Mouse (Mus musculus): ENCODE measurements at regions not wholly inside any gene's neighbourhood (a gene's known extent, or its start where the extent isn't known, plus 50 kb on each side); places are given as distances from the start of the nearest gene placed in this dataset.

GRCm38 (mm10) chr1:41652646-41653427, 847.4 kb downstream of the Tmem182 start:
- Histone ChIP-seq H3K9ac (replicated peaks; ENCODE audit: low read length) (no peak overlapping the region), H3K36me3 (ENCODE audit: insufficient read depth, low read length) (no peaks in the 10 kb centered on the region), H3K4me2 (replicated peaks; ENCODE audit: low read depth, low read length) (no peak overlapping the region), H3K9me3 (ENCODE audit: low read length) (no peaks in the 10 kb centered on the region), H3K4me1 (ENCODE audit: insufficient read depth, low read length) (no peaks in the 10 kb centered on the region), H3K4me3 (ENCODE audit: low read length) (no peak overlapping the region), H3K27me3 (ENCODE audit: insufficient read depth, low read length) (no peaks in the 10 kb centered on the region), H3K27ac (ENCODE audit: low read length) (no peak overlapping the region)
- ATAC-seq (ENCODE audit: low FRiP score, low TSS enrichment), result no peak
- 57% methylated on average over 8 of the region's 8 CpGs for WGBS

GRCm38 (mm10) chr1:41674086-41674485, 868.7 kb downstream of the Tmem182 start:
- Histone ChIP-seq H3K4me3 (ENCODE audit: low read length) (no peak overlapping the region), H3K36me3 (ENCODE audit: insufficient read depth, low read length) (no peaks in the 10 kb centered on the region), H3K27ac (ENCODE audit: low read length) (no peak overlapping the region), H3K27me3 (ENCODE audit: insufficient read depth, low read length) (no peaks in the 10 kb centered on the region), H3K4me2 (replicated peaks; ENCODE audit: low read depth, low read length) (no peak overlapping the region), H3K9me3 (ENCODE audit: low read length) (no peaks in the 10 kb centered on the region), H3K9ac (replicated peaks; ENCODE audit: low read length) (no peak overlapping the region), H3K4me1 (ENCODE audit: insufficient read depth, low read length) (no peaks in the 10 kb centered on the region)
- 82% methylated on average over 6 of the region's 6 CpGs for WGBS
- no peak for ATAC-seq (ENCODE audit: low FRiP score, low TSS enrichment)

- H3K27ac ChIP-seq (ENCODE audit: low read length), result no peak overlapping the region
- ATAC-seq (ENCODE audit: low FRiP score, low TSS enrichment), result no peak
- no peaks in the 10 kb centered on the region for H3K36me3 ChIP-seq (ENCODE audit: insufficient read depth, low read length)
- H3K4me3 ChIP-seq (ENCODE audit: low read length), result no peak overlapping the region
- no peaks in the 10 kb centered on the region for H3K9me3 ChIP-seq (ENCODE audit: low read length)
- H3K4me1 ChIP-seq (ENCODE audit: insufficient read depth, low read length), result no peaks in the 10 kb centered on the region
- 54% methylated on average over 6 of the region's 6 CpGs for WGBS
- no peaks in the 10 kb centered on the region for H3K27me3 ChIP-seq (ENCODE audit: insufficient read depth, low read length)
- no peak overlapping the region for H3K9ac ChIP-seq (replicated peaks; ENCODE audit: low read length)
- no peak overlapping the region for H3K4me2 ChIP-seq (replicated peaks; ENCODE audit: low read depth, low read length)
These were observed 869.9 kb downstream of the Tmem182 start for GRCm38 (mm10) chr1:41675345-41675744.

- H3K27ac ChIP-seq (ENCODE audit: low read length), result no peak overlapping the region
- no peak overlapping the region for H3K4me2 ChIP-seq (replicated peaks; ENCODE audit: low read depth, low read length)
- H3K36me3 ChIP-seq (ENCODE audit: insufficient read depth, low read length), result no peaks in the 10 kb centered on the region
- WGBS, result 73% methylated on average over 3 of the region's 3 CpGs
- H3K27me3 ChIP-seq (ENCODE audit: insufficient read depth, low read length), result no peaks in the 10 kb centered on the region
- ATAC-seq (ENCODE audit: low FRiP score, low TSS enrichment), result no peak
- H3K4me1 ChIP-seq (ENCODE audit: insufficient read depth, low read length), result no peaks in the 10 kb centered on the region
- H3K9ac ChIP-seq (replicated peaks; ENCODE audit: low read length), result no peak overlapping the region
- H3K9me3 ChIP-seq (ENCODE audit: low read length), result no peaks in the 10 kb centered on the region
- no peak overlapping the region for H3K4me3 ChIP-seq (ENCODE audit: low read length)
These were observed 900.3 kb downstream of the Tmem182 start for GRCm38 (mm10) chr1:41705692-41706091.

GRCm38 (mm10) chr1:41742644-41743331, 937.4 kb downstream of the Tmem182 start:
- Histone ChIP-seq H3K4me1 (ENCODE audit: insufficient read depth, low read length) (peaks cover 5% of the 10 kb centered on the region; the same call in 1 of the 2 replicates), H3K9ac (replicated peaks; ENCODE audit: low read length) (no peak overlapping the region), H3K4me3 (ENCODE audit: low read length) (no peak overlapping the region), H3K27me3 (ENCODE audit: insufficient read depth, low read length) (no peaks in the 10 kb centered on the region), H3K4me2 (replicated peaks; ENCODE audit: low read depth, low read length) (no peak overlapping the region), H3K9me3 (ENCODE audit: low read length) (no peaks in the 10 kb centered on the region), H3K36me3 (ENCODE audit: insufficient read depth, low read length) (no peaks in the 10 kb centered on the region), H3K27ac (ENCODE audit: low read length) (no peak overlapping the region)
- no peak for ATAC-seq (ENCODE audit: low FRiP score, low TSS enrichment)
- 48% methylated on average over 5 of the region's 5 CpGs for WGBS

- no peak overlapping the region for H3K9ac ChIP-seq (replicated peaks; ENCODE audit: low read length)
- WGBS, result 43% methylated on average over 6 of the region's 6 CpGs
- no peaks in the 10 kb centered on the region for H3K27me3 ChIP-seq (ENCODE audit: insufficient read depth, low read length)
- no peaks in the 10 kb centered on the region for H3K36me3 ChIP-seq (ENCODE audit: insufficient read depth, low read length)
- H3K4me2 ChIP-seq (replicated peaks; ENCODE audit: low read depth, low read length), result no peak overlapping the region
- H3K4me3 ChIP-seq (ENCODE audit: low read length), result no peak overlapping the region
- no peaks in the 10 kb centered on the region for H3K9me3 ChIP-seq (ENCODE audit: low read length)
- no peak overlapping the region for H3K27ac ChIP-seq (ENCODE audit: low read length)
- peaks cover 5% of the 10 kb centered on the region; the same call in 1 of the 2 replicates for H3K4me1 ChIP-seq (ENCODE audit: insufficient read depth, low read length)
- no peak for ATAC-seq (ENCODE audit: low FRiP score, low TSS enrichment)
These were observed 937.9 kb downstream of the Tmem182 start for GRCm38 (mm10) chr1:41743332-41743710.

- H3K4me3 ChIP-seq (ENCODE audit: low read length), result no peak overlapping the region
- no peak for ATAC-seq (ENCODE audit: low FRiP score, low TSS enrichment)
- peaks cover 5% of the 10 kb centered on the region; the same call in 1 of the 2 replicates for H3K4me1 ChIP-seq (ENCODE audit: insufficient read depth, low read length)
- no peaks in the 10 kb centered on the region for H3K9me3 ChIP-seq (ENCODE audit: low read length)
- WGBS, result 55% methylated on average over 3 of the region's 3 CpGs
- H3K4me2 ChIP-seq (replicated peaks; ENCODE audit: low read depth, low read length), result no peak overlapping the region
- no peaks in the 10 kb centered on the region for H3K36me3 ChIP-seq (ENCODE audit: insufficient read depth, low read length)
- H3K27ac ChIP-seq (ENCODE audit: low read length), result no peak overlapping the region
- H3K9ac ChIP-seq (replicated peaks; ENCODE audit: low read length), result no peak overlapping the region
- no peaks in the 10 kb centered on the region for H3K27me3 ChIP-seq (ENCODE audit: insufficient read depth, low read length)
These were observed 939.1 kb downstream of the Tmem182 start for GRCm38 (mm10) chr1:41744531-41744930.

GRCm38 (mm10) chr1:41759366-41759765, 936.2 kb upstream of the Pou3f3 start:
- H3K4me2 ChIP-seq (replicated peaks; ENCODE audit: low read depth, low read length), result no peak overlapping the region
- no peaks in the 10 kb centered on the region for H3K36me3 ChIP-seq (ENCODE audit: insufficient read depth, low read length)
- no peak overlapping the region for H3K4me3 ChIP-seq (ENCODE audit: low read length)
- ATAC-seq (ENCODE audit: low FRiP score, low TSS enrichment), result no peak
- H3K9ac ChIP-seq (replicated peaks; ENCODE audit: low read length), result no peak overlapping the region
- WGBS, result 31% methylated on average over 6 of the region's 6 CpGs
- H3K9me3 ChIP-seq (ENCODE audit: low read length), result no peaks in the 10 kb centered on the region
- no peaks in the 10 kb centered on the region for H3K4me1 ChIP-seq (ENCODE audit: insufficient read depth, low read length)
- no peaks in the 10 kb centered on the region for H3K27me3 ChIP-seq (ENCODE audit: insufficient read depth, low read length)
- H3K27ac ChIP-seq (ENCODE audit: low read length), result no peak overlapping the region

Data from kidney, embryonic 16.5 days (tissue).